Mouse (Mus musculus) heart, adult 11 months (tissue): ENCODE measurements around the gene Tmem45a.
A peak's percentile ranks its signal among the peaks of the same experiment; 100 is the strongest.

Experiments used
- DNase-seq: peaks from one replicate; pipeline ENCODE4 v3.0.0; 2022

Gene Tmem45a

DNA sequence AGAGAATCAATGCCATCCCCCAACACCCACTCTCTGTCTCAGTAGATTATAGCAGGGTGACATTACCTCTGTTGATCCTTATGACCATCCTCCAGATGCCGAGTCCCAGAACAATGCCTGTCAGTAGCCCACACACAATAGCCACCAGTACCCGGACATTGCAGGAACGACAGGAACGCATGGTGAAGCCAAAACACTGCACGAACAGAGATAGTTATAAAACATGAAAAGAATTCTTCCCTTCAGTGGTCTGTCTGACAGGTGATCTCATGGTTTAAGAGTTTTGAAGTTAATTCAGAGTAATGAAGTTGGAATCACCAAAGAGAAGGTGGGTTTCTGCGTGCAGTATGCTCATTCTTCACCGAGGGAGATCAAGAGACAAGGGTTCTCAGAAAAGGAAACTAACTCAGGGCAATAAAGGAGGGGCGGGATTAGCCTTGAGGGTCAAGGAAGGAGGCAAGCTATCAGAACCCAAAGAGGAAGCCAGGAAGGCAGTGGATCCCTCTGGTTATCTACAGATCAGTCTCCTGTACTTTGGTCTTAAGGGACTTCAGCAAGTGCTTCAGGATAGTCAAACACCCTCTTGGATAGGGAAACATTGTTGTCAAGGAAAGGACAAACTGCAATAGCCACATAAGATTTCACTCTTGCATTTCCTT is 90.4 kb downstream of the Tmem45a start, which contains the start of gene Adgrg7:
Adgrg7 (minus strand) TSS at position 375 of the 659 bp plus-strand sequence.
- DNase-seq: peak; percentile 37

DNA sequence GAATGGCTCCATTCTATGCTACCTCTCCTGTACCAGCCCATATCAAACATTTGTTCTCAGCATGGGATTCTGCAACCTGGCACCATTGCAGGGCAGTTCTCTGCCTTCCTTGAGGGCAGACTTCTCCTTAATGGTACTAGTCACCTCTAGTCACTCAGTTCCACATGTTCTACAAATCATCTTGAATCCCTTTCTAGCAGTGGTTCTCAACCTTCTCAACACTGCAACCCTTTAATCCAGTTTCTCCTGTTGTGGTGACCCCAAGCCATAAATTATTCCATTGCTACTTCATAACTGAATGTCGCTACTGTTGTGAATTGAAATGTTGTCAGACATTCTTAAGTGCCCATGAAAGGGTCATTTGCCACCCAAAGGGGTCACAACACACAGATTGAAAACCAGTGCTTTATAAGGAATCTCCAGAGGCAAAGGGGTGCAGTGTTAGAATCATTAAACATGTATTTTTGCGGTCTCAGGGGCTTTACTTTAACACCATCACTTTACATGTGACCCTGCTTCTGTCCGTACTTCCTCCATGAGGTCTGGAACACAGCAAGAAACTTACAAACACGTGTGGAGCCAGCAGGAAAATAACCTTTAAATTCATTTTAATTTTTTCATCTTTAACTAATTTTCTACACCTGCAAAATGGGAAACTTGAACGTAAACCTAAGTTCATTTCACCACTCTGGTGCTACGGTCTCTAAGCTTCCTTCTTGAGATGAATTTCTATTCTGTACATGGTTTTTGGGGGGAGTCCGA is 91.4 kb downstream of the Tmem45a start:
- peak; percentile 39 for DNase-seq

DNA sequence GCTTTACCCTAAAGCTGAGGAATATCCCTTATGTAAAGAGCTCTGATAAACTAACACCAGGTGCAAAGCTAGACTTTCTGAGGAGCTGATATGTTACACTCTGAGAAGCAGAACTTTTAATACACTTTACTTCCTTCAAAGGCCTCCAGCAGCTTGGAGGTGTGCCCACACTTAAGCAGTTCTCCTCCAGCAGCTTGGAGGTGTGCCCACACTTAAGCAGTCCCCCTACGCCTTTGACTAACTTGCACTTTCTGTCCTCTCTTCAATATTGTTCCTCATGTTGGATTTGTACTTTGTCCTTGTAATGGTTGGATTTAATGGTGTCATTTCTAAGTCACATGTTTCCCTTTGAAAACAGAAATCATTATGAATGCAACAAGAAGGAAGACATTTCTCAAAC is 92.2 kb downstream of the Tmem45a start:
- no peak for DNase-seq

GRCm38 (mm10) chr16:56785943-56786342 is 100.0 kb downstream of the Tmem45a start:
- no peak for DNase-seq

- no peak for DNase-seq
Measured at GRCm38 (mm10) chr16:56771163-56772105, 114.5 kb downstream of the Tmem45a start.
